Mouse (Mus musculus) intestine, postnatal 0 days (tissue): ENCODE measurements around the gene Papss2. TPM values are rescaled to one million over a fixed set of nuclear protein-coding genes. Genes with fewer than 3 reads are reported as not detected.

Experiments
- ATAC-seq: fragments of 200-750 bp; cut with Nextera tagmentation; 2 replicates; pipeline ENCODE4 v1.8.0; 2017; ENCODE audit warnings: mild to moderate bottlenecking, moderate TSS enrichment, moderate library complexity
- H3K27ac ChIP-seq: fragments of 300-500 bp; sonication (generic); 2 replicates; pipeline ENCODE4 v1.5.1; 2014; ENCODE audit warnings: mild to moderate bottlenecking, low read depth, low read length, moderate library complexity
- H3K27me3 ChIP-seq: fragments of 300-500 bp; sonication (generic); replicated peaks from 2 replicates; pipeline ENCODE4 v1.6.1; 2014; ENCODE audit warnings: low read length, mixed read lengths; ENCODE audit not compliant: control insufficient read depth, insufficient read depth
- H3K36me3 ChIP-seq: fragments of 300-500 bp; sonication (generic); 2 replicates; pipeline ENCODE4 v1.6.1; 2014; ENCODE audit warnings: mild to moderate bottlenecking, moderate library complexity; ENCODE audit not compliant: control insufficient read depth, insufficient read depth
- H3K4me1 ChIP-seq: fragments of 300-500 bp; sonication (generic); replicated peaks from 2 replicates; pipeline ENCODE4 v1.6.1; 2014; ENCODE audit warnings: antibody characterized with exemption, low read length, mixed read lengths; ENCODE audit not compliant: control insufficient read depth, insufficient read depth
- H3K4me2 ChIP-seq: fragments of 300-500 bp; sonication (generic); replicated peaks from 2 replicates; pipeline ENCODE4 v1.6.1; 2014; ENCODE audit warnings: low read depth, mild to moderate bottlenecking, moderate library complexity
- H3K4me3 ChIP-seq: fragments of 300-500 bp; sonication (generic); 2 replicates; pipeline ENCODE4 v1.5.1; 2014; ENCODE audit warnings: low read depth, low read length
- H3K9ac ChIP-seq: fragments of 300-500 bp; sonication (generic); 2 replicates; pipeline ENCODE4 v1.6.1; 2014; ENCODE audit warnings: mild to moderate bottlenecking, low read depth, low read length
- H3K9me3 ChIP-seq: fragments of 300-500 bp; sonication (generic); 2 replicates; pipeline ENCODE4 v1.6.1; 2016; ENCODE audit warnings: mixed run types; ENCODE audit not compliant: control insufficient read depth
- CTCF ChIP-seq: sonication (generic); IDR thresholded peaks from 2 replicates; pipeline ENCODE4 v1.5.1; 2016; ENCODE audit warnings: low read depth, mild to moderate bottlenecking, control low read depth, antibody characterized with exemption, moderate library complexity
- WGBS: fragments of 180-500 bp; shearing (Covaris S2); extraction: QIAGEN DNeasy Blood & Tissue Kit; methylation state at CpG from one replicate; pipeline ENCODE4 v1.1.7; 2014; 5-methylcytosine and 5-hydroxymethylcytosine counted together
- polyA plus RNA-seq: library from polyadenylated mRNA; unstranded; fragments of >200 nt; fragmentation: Nextera tagmentation; extraction: Ambion mirVana; gene quantifications from 2 replicates; pipeline ENCODE4 v1.2.1, GENCODE M21; 2015

Papss2 gene
- polyA plus RNA-seq, 1 experiment from 2014 or later, result 34.7 TPM

DNA sequence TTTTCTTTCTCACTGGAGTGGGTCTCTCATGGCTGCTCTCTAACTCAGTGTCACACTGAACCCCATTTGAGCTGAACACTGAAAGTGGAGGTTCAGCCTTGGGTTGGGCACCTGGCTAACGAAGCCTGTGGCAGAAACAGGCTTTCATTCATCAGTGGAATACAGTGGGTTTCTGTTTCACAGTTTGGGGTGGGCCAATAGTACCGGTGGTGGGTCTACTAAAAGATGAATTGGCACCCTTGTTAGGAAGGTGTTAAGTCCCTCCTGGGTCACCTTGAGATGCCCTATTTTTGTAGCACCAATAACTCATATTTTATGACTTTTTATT, 19.1 kb downstream of the Papss2 start:
- H3K27me3 ChIP-seq, result no peaks in the 10 kb centered on the region
- no peak overlapping the region for H3K9ac ChIP-seq
- H3K27ac ChIP-seq, result no peak overlapping the region; the same call in 1 of the 2 replicates
- no peak overlapping the region for H3K4me2 ChIP-seq
- H3K4me3 ChIP-seq, result no peak overlapping the region
- H3K9me3 ChIP-seq, result no peaks in the 10 kb centered on the region
- ATAC-seq, result no peak
- no peaks in the 10 kb centered on the region; the same call in 1 of the 2 replicates for H3K4me1 ChIP-seq
- H3K36me3 ChIP-seq, result no peaks in the 10 kb centered on the region
- no peak for TF ChIP-seq CTCF
- WGBS, result 65% methylated on average over 2 of the region's 2 CpGs

DNA sequence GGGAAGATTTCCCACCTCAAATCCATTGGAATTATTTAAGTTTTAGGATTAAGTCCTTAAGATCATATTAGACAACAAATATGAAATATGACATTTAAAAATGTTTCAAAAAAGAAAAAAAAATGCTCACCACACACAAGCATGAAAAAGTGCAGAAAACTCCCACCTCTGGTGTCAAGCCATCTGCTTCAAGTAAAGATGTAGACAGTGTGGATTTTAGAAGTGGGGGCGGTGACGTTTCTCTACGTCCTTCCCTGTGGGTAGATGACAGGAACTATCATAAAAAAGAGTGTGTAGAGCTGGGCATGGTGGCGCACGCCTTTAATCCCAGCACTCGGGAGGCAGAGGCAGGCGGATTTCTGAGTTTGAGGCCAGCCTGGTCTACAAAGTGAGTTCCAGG, 21.1 kb downstream of the Papss2 start:
- H3K4me1 ChIP-seq, result no peaks in the 10 kb centered on the region; the same call in 1 of the 2 replicates
- no peak overlapping the region for H3K9ac ChIP-seq
- H3K4me2 ChIP-seq, result no peak overlapping the region
- WGBS, result 95% methylated on average over 7 of the region's 7 CpGs
- ATAC-seq, result no peak
- no peaks in the 10 kb centered on the region for H3K9me3 ChIP-seq
- H3K4me3 ChIP-seq, result no peak overlapping the region
- no peak overlapping the region for H3K27ac ChIP-seq
- TF ChIP-seq CTCF, result no peak
- H3K27me3 ChIP-seq, result no peaks in the 10 kb centered on the region
- H3K36me3 ChIP-seq, result peaks cover 3% of the 10 kb centered on the region; the same call in 1 of the 2 replicates

GRCm38 (mm10) chr19:32619739-32620138, 24.1 kb downstream of the Papss2 start:
- Histone ChIP-seq H3K4me3 (no peak overlapping the region), H3K27me3 (no peaks in the 10 kb centered on the region), H3K9me3 (no peaks in the 10 kb centered on the region), H3K36me3 (peaks cover 3% of the 10 kb centered on the region; the same call in 1 of the 2 replicates), H3K27ac (no peak overlapping the region), H3K4me2 (no peak overlapping the region), H3K4me1 (no peaks in the 10 kb centered on the region; the same call in 1 of the 2 replicates), H3K9ac (no peak overlapping the region)
- WGBS, result 85% methylated on average over 2 of the region's 2 CpGs
- ATAC-seq, result no peak
- no peak for TF ChIP-seq CTCF

DNA sequence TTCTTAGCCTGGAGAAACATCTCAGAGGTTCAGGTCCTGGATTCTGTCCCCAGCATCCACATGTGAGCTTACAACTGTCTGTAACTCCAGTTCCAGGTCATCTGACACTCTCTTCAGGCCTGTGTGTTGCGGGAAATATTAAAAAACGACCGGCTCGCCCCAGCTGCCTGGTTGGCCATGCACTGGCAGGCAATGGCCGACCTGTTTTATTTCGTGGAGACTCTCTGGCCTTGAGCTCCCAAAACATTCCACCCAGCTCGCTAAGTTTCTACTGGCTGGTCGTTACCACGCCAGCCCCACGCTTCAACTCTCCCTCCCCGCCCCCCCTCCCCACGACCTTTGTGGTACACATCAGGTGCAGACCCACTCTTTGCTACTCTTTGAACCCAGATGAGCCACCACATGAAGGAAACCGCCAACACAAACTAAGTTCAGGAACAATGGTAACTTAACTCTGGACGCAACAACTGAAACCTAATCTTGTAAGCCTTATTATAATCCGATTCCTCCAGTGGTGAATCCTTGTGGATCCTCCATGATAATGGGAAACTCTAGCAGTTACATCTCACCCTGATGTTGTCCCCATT, 25.4 kb downstream of the Papss2 start:
- Histone ChIP-seq H3K9me3 (no peaks in the 10 kb centered on the region), H3K27ac (no peak overlapping the region), H3K27me3 (no peaks in the 10 kb centered on the region), H3K9ac (no peak overlapping the region), H3K4me2 (no peak overlapping the region), H3K4me3 (no peak overlapping the region), H3K36me3 (peaks cover 3% of the 10 kb centered on the region; the same call in 1 of the 2 replicates), H3K4me1 (no peaks in the 10 kb centered on the region)
- ATAC-seq, result no peak
- WGBS, result 84% methylated on average over 15 of the region's 15 CpGs
- no peak for TF ChIP-seq CTCF

DNA sequence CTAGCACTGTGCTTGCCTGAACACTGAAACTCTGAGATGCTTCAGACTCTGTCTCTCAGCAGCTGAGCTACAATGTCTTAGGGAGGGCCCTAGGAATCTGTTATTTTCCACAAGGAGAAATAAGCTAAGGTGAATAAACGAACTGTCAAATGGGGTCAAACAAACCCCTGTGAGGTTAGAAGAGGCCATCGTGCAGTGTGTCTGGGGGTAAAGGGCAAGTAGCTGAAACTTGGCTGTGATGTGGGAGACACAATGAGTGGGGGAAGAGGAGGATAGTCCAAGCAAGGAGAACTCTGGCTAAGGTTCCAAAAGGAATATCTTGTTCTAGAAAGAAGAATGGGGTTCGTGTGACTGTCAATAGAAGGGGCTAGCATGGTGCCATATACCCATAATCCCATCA, 26.6 kb downstream of the Papss2 start:
- 58% methylated on average over 3 of the region's 3 CpGs for WGBS
- Histone ChIP-seq H3K4me3 (no peak overlapping the region), H3K9me3 (no peaks in the 10 kb centered on the region), H3K9ac (no peak overlapping the region), H3K36me3 (peaks cover 3% of the 10 kb centered on the region; the same call in 1 of the 2 replicates), H3K4me1 (no peaks in the 10 kb centered on the region), H3K27ac (no peak overlapping the region), H3K27me3 (no peaks in the 10 kb centered on the region), H3K4me2 (no peak overlapping the region)
- no peak for TF ChIP-seq CTCF
- no peak for ATAC-seq

- no peak overlapping the region for H3K4me2 ChIP-seq
- TF ChIP-seq CTCF, result no peak
- H3K27me3 ChIP-seq, result no peaks in the 10 kb centered on the region
- WGBS, result 47% methylated on average over 13 of the region's 13 CpGs
- no peak overlapping the region for H3K9ac ChIP-seq
- H3K4me3 ChIP-seq, result no peak overlapping the region
- no peak overlapping the region for H3K27ac ChIP-seq
- no peak for ATAC-seq
- no peaks in the 10 kb centered on the region for H3K36me3 ChIP-seq
- no peaks in the 10 kb centered on the region for H3K4me1 ChIP-seq
- H3K9me3 ChIP-seq, result no peaks in the 10 kb centered on the region
Observed at GRCm38 (mm10) chr19:32626768-32627331, 31.3 kb downstream of the Papss2 start.
